In the genomic region with DNA sequence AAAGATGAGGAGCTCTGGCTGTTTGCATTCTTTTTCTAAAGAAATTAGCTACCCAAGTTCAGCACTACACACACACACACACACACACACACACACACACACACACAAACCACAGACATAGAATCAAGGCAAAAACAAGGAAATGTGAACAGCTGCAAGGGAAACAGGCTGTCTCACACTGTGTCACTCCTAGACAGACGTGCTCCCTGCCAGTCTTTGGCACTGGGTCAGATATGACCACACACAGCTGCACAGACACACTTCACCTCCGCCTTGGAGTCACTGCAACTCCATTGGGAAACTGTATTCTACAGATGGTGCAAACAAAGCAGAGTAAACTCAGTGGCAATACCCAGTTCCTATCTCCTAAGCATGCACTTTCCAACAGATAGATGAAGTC, we compare ENCODE assay signal across 10 mouse cellular contexts. TPM values are rescaled to one million over a fixed set of nuclear protein-coding genes. Genes with fewer than 3 reads are reported as not detected.
DNase-seq lines count a peak whose midpoint lies in the region; ATAC-seq and TF ChIP-seq lines count a peak whose summit lies in the region.
"Had no signal": no experiment of that assay in that cellular context is flagged by ENCODE, and none has a peak within 500 bp of the region (broad histone marks: within the 10 kb centered on the region; RNA-seq: fewer than 3 reads in every experiment).

No protein-coding gene starts in this region.

- no peak overlapping the region for H3K4me2 ChIP-seq in hindbrain, postnatal 0 days (ENCODE audit: low read depth, low read length)
- H3K4me2 ChIP-seq in hindbrain, embryonic 12.5 days (replicated peaks), result no peak overlapping the region
- no peak overlapping the region for H3K4me2 ChIP-seq in lung, postnatal 0 days (replicated peaks; ENCODE audit: low read depth, low read length)
- H3K4me2 ChIP-seq: liver, embryonic 15.5 days; stomach, embryonic 15.5 days had no signal

- H3K9me3 ChIP-seq in hindbrain, postnatal 0 days (ENCODE audit: low read length), result no peaks in the 10 kb centered on the region
- H3K9me3 ChIP-seq in hindbrain, embryonic 12.5 days (replicated peaks), result no peaks in the 10 kb centered on the region
- no peaks in the 10 kb centered on the region for H3K9me3 ChIP-seq in lung, postnatal 0 days (ENCODE audit: low read length)
- no peaks in the 10 kb centered on the region; the same call in 1 of the 2 replicates for H3K9me3 ChIP-seq in midbrain, embryonic 10.5 days (replicated peaks)
- H3K9me3 ChIP-seq: liver, embryonic 15.5 days; stomach, embryonic 15.5 days had no signal

- no peak for TF ChIP-seq CTCF in hindbrain, postnatal 0 days (IDR thresholded peaks at IDR 0.05; ENCODE audit: low read depth)
- TF ChIP-seq CTCF in C2C12 (IDR thresholded peaks at IDR 0.05; ENCODE audit: control insufficient read depth, insufficient read depth, insufficient read length), result no peak
- TF ChIP-seq CTCF in brain, embryonic 14.5 days (IDR thresholded peaks at IDR 0.05; ENCODE audit: borderline replicate concordance, extremely low read depth, insufficient read depth, insufficient read length), result no peak
- no peak for TF ChIP-seq CTCF in lung, postnatal 0 days (IDR thresholded peaks at IDR 0.05)

- WGBS in hindbrain, postnatal 0 days, result 53% methylated on average over 2 of the region's 2 CpGs
- 66% methylated on average over 2 of the region's 2 CpGs for WGBS in hindbrain, embryonic 12.5 days
- WGBS in lung, postnatal 0 days, result 12% methylated on average over 2 of the region's 2 CpGs
- WGBS in midbrain, embryonic 10.5 days, result 74% methylated on average over 2 of the region's 2 CpGs

- no peaks in the 10 kb centered on the region for H3K4me1 ChIP-seq in hindbrain, postnatal 0 days (ENCODE audit: insufficient read depth, low read length)
- H3K4me1 ChIP-seq in hindbrain, embryonic 12.5 days, result no peaks in the 10 kb centered on the region
- no peaks in the 10 kb centered on the region for H3K4me1 ChIP-seq in lung, postnatal 0 days (ENCODE audit: insufficient read depth, low read depth, low read length)
- no peaks in the 10 kb centered on the region for H3K4me1 ChIP-seq in midbrain, embryonic 10.5 days
- H3K4me1 ChIP-seq: liver, embryonic 15.5 days; stomach, embryonic 15.5 days had no signal

- no peaks in the 10 kb centered on the region for H3K79me2 ChIP-seq in C2C12 (ENCODE audit: control insufficient read depth, insufficient read depth)

- no peaks in the 10 kb centered on the region for H3K36me3 ChIP-seq in hindbrain, postnatal 0 days (ENCODE audit: insufficient read depth, low read length)
- H3K36me3 ChIP-seq in hindbrain, embryonic 12.5 days, result no peaks in the 10 kb centered on the region
- H3K36me3 ChIP-seq in C2C12 (ENCODE audit: control insufficient read depth, insufficient read depth), result no peaks in the 10 kb centered on the region
- H3K36me3 ChIP-seq in lung, postnatal 0 days (ENCODE audit: insufficient read depth, low read length), result no peaks in the 10 kb centered on the region
- no peaks in the 10 kb centered on the region for H3K36me3 ChIP-seq in midbrain, embryonic 10.5 days
- H3K36me3 ChIP-seq: liver, embryonic 15.5 days; stomach, embryonic 15.5 days had no signal

- H3K9ac ChIP-seq in hindbrain, postnatal 0 days (replicated peaks; ENCODE audit: low read length), result no peak overlapping the region
- H3K9ac ChIP-seq in hindbrain, embryonic 12.5 days, result no peak overlapping the region
- H3K9ac ChIP-seq in lung, postnatal 0 days (replicated peaks; ENCODE audit: low read depth), result no peak overlapping the region
- H3K9ac ChIP-seq: liver, embryonic 15.5 days; stomach, embryonic 15.5 days had no signal

- no peak for TF ChIP-seq POLR2A in brain, embryonic 14.5 days (IDR thresholded peaks at IDR 0.05; ENCODE audit: borderline replicate concordance, extremely low read depth, insufficient read depth, insufficient read length, poor library complexity, severe bottlenecking)

- H3K4me3 ChIP-seq in hindbrain, postnatal 0 days (ENCODE audit: low read length), result no peak overlapping the region
- H3K4me3 ChIP-seq in hindbrain, embryonic 12.5 days, result no peak overlapping the region
- H3K4me3 ChIP-seq in C2C12 (ENCODE audit: insufficient read depth, poor library complexity, severe bottlenecking), result no peak overlapping the region
- H3K4me3 ChIP-seq in lung, postnatal 0 days (ENCODE audit: low read depth, low read length), result no peak overlapping the region
- H3K4me3 ChIP-seq in midbrain, embryonic 10.5 days, result no peak overlapping the region
- H3K4me3 ChIP-seq: liver, embryonic 15.5 days; stomach, embryonic 15.5 days had no signal

- peak; percentile 32 for DNase-seq in hindbrain, postnatal 0 days (ENCODE audit: low spot score)
- DNase-seq in brain, embryonic 14.5 days (ENCODE audit: low read depth), result peak; percentile 40
- DNase-seq in lung, postnatal 0 days (ENCODE audit: low spot score), result peak; percentile 62
- no peak for DNase-seq in embryo, embryonic 9.5 days (ENCODE audit: extremely low spot score)
- DNase-seq in urinary bladder, postnatal 10 days (ENCODE audit: low spot score), result no peak
- DNase-seq in midbrain, embryonic 10.5 days (ENCODE audit: low spot score), result no peak

- TF ChIP-seq EP300 in lung, postnatal 0 days (IDR thresholded peaks at IDR 0.05), result no peak

- no peak overlapping the region for H3K27ac ChIP-seq in hindbrain, postnatal 0 days
- no peak overlapping the region for H3K27ac ChIP-seq in hindbrain, embryonic 12.5 days
- H3K27ac ChIP-seq in lung, postnatal 0 days (ENCODE audit: low read length), result no peak overlapping the region
- no peak overlapping the region for H3K27ac ChIP-seq in midbrain, embryonic 10.5 days (replicated peaks)
- H3K27ac ChIP-seq: liver, embryonic 15.5 days; stomach, embryonic 15.5 days had no signal

- ATAC-seq in hindbrain, postnatal 0 days, result peak; percentile 51; the same call in 1 of the 2 replicates
- ATAC-seq in hindbrain, embryonic 12.5 days (ENCODE audit: low FRiP score), result no peak
- ATAC-seq in lung, postnatal 0 days, result peak; percentile 71

- H3K27me3 ChIP-seq in hindbrain, postnatal 0 days (ENCODE audit: insufficient read depth, low read length), result no peaks in the 10 kb centered on the region
- H3K27me3 ChIP-seq in hindbrain, embryonic 12.5 days, result no peaks in the 10 kb centered on the region
- no peaks in the 10 kb centered on the region for H3K27me3 ChIP-seq in C2C12 (ENCODE audit: control insufficient read depth, insufficient read depth, insufficient read length)
- H3K27me3 ChIP-seq in lung, postnatal 0 days (replicated peaks; ENCODE audit: insufficient read depth, low read length), result no peaks in the 10 kb centered on the region
- H3K27me3 ChIP-seq in midbrain, embryonic 10.5 days (ENCODE audit: low read depth, poor library complexity, severe bottlenecking), result peaks cover 34% of the 10 kb centered on the region
- H3K27me3 ChIP-seq: liver, embryonic 15.5 days; stomach, embryonic 15.5 days had no signal

- no peak overlapping the region for H3ac ChIP-seq in C2C12 (ENCODE audit: control insufficient read depth, insufficient read length, low read depth)

- no peaks in the 10 kb centered on the region for H3K79me3 ChIP-seq in C2C12 (ENCODE audit: low read depth)

TF ChIP-seq in C2C12, 6 proteins besides CTCF, POLR2A, EP300 and RAD21:
- TF ChIP-seq USF1 (IDR thresholded peaks at IDR 0.05; ENCODE audit: low read depth) (no peak), CEBPB (IDR thresholded peaks at IDR 0.05; ENCODE audit: low read depth) (no peak), FOSL1 (IDR thresholded peaks at IDR 0.05; ENCODE audit: insufficient read depth, low read length, poor library complexity, severe bottlenecking) (no peak), MYOD1 (IDR thresholded peaks at IDR 0.05; ENCODE audit: control insufficient read depth, insufficient read length, low read depth) (peak; percentile 95), MAX (IDR thresholded peaks at IDR 0.05) (no peak), MYOG (IDR thresholded peaks at IDR 0.05; ENCODE audit: control insufficient read depth, extremely low read depth, insufficient read length) (no peak)

RNA-seq across cellular contexts. Expression of a gene that starts 55.3 kb away (rescaled TPM):
- total RNA-seq in hindbrain, postnatal 0 days (2014; rRNA removed), result 2.4 and 4.2 TPM in 2 replicates
- polyA plus RNA-seq in hindbrain, postnatal 0 days (2015; fragmentation: Nextera tagmentation; extraction: Ambion mirVana), result 5.4 and 7.1 TPM in 2 replicates
- 2.4 and 3.3 TPM in 2 replicates for polyA plus RNA-seq in hindbrain, embryonic 12.5 days (2016; fragmentation: Nextera tagmentation; extraction: Ambion mirVana)
- 0.05 TPM for polyA plus RNA-seq in C2C12 (2012; fragmentation: generic; extraction: Trizol)
- polyA plus RNA-seq in brain, embryonic 14.5 days (2012; rRNA removed), result 1.2 and 1.4 TPM in 2 replicates
- 4.3 and 4.4 TPM in 2 replicates for polyA plus RNA-seq in lung, postnatal 0 days (2015; fragmentation: Nextera tagmentation; extraction: Ambion mirVana)
- polyA plus RNA-seq in midbrain, embryonic 10.5 days (2016; fragmentation: Nextera tagmentation; extraction: Ambion mirVana), result 0.89 and 1.6 TPM in 2 replicates

Comparison
In these comparisons a context has a peak if more than half of its experiments do, and no peak if none do; other contexts are left out.
1. DNase-seq: peak in hindbrain, postnatal 0 days (single experiment), brain, embryonic 14.5 days (single experiment) and lung, postnatal 0 days (single experiment); none in embryo, embryonic 9.5 days (single experiment), urinary bladder, postnatal 10 days (single experiment) and midbrain, embryonic 10.5 days (single experiment).